Mouse (Mus musculus) midbrain, embryonic 10.5 days (tissue): ENCODE results near the gene Pink1. TPM values are rescaled to one million over a fixed set of nuclear protein-coding genes. Genes with fewer than 3 reads are reported as not detected.

Source experiments
- DNase-seq: peaks from one replicate; pipeline ENCODE4 v3.0.0-alpha.2; 2017; ENCODE audit warnings: low spot score
- H3K27ac ChIP-seq: fragments of 300-500 bp; sonication (generic); replicated peaks from 2 replicates; pipeline ENCODE4 v1.5.1; 2016; ENCODE audit warnings: mild to moderate bottlenecking
- H3K27me3 ChIP-seq: fragments of 300-500 bp; sonication (generic); 2 replicates; pipeline ENCODE4 v1.6.1; 2016; ENCODE audit warnings: low read depth, mild to moderate bottlenecking; ENCODE audit not compliant: poor library complexity, severe bottlenecking
- H3K36me3 ChIP-seq: fragments of 300-500 bp; sonication (generic); 2 replicates; pipeline ENCODE4 v1.6.1; 2016; ENCODE audit warnings: mild to moderate bottlenecking, moderate library complexity
- H3K4me1 ChIP-seq: fragments of 300-500 bp; sonication (generic); 2 replicates; pipeline ENCODE4 v1.6.1; 2016
- H3K4me3 ChIP-seq: fragments of 300-500 bp; sonication (generic); 2 replicates; pipeline ENCODE4 v1.5.1; 2016; ENCODE audit warnings: mild to moderate bottlenecking, moderate library complexity
- H3K9me3 ChIP-seq: fragments of 300-500 bp; sonication (generic); replicated peaks from 2 replicates; pipeline ENCODE4 v1.6.1; 2016; ENCODE audit warnings: mild to moderate bottlenecking
- WGBS: fragments of 180-500 bp; shearing (Covaris S2); methylation state at CpG from one replicate; pipeline ENCODE4 v1.1.7; 2016; 5-methylcytosine and 5-hydroxymethylcytosine counted together
- polyA plus RNA-seq: library from polyadenylated mRNA; unstranded; fragments of >200 nt; fragmentation: Nextera tagmentation; extraction: Ambion mirVana; gene quantifications from 2 replicates; pipeline ENCODE4 v1.2.1, GENCODE M21; 2016

The Pink1 gene
- 30.5 and 41.3 TPM in 2 replicates for polyA plus RNA-seq

DNA sequence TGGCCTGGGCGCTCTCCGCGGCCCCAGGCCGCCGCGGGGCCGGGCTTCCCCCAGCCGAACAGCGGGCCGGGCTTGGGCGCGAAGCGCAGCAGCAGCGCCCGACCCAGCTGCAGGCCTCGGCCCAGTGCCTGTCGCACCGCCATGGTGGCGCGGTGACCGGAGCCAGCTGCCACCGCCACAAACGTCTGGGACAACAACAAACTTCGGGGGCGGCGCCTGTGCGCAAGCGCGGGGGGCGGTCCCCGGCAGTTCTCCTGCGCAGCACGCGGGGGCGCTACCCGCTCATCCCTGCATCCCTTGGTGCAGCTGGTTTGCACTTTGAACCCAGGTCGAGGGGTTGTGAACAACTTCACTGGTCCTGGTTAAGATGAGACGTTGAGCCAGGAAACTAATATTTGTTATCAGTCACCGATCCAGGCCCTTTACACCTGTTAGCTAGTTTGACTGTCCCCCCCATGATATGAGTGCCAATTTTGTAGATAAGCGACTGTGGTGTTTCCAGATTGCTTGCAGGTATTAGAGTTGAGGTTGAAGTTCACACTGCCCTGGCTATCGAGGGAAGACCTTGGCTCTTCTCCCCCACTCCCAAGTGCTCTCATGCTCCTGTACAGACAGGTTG, at the start of gene Pink1:
Pink1 (minus strand) TSS at position 231 of the 619 bp plus-strand sequence.
- Histone ChIP-seq H3K27ac (peak within 1 kb of the TSS; percentile 95), H3K27me3 (peaks cover 4% of the 10 kb centered on the region; the same call in 1 of the 2 replicates), H3K4me3 (peak within 1 kb of the TSS; percentile 86), H3K9me3 (0 out of 2 replicates have a peak, but pooled peaks cover 4% of the 10 kb centered on the region), H3K4me1 (peaks cover 53% of the 10 kb centered on the region), H3K36me3 (no peaks in the 10 kb centered on the region)
- peak; percentile 88 for DNase-seq
- 4% methylated on average over 41 of the region's 41 CpGs for WGBS

DNA sequence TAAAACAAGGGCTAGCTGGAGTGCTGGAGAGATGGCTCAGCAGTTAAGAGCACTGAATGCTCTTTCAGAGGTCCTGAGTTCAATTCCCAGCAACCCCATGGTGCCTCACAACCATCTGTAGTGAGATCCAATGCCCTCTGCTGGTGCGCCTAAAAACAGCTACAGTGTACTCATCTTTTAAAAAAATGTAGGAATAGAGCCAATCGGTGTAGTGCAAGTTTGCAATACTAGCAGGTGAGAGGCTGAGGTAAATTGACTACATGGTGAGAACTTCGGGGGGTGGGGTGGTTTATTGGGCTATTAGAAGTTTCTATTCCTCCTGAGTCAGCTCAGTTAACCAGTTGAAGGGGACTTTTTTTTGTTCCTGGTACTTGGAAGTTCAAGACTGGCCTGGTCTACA, 49.0 kb upstream of the Pink1 start:
- Histone ChIP-seq H3K9me3 (no peaks in the 10 kb centered on the region), H3K4me3 (no peak overlapping the region), H3K27ac (no peak overlapping the region), H3K36me3 (no peaks in the 10 kb centered on the region), H3K27me3 (no peaks in the 10 kb centered on the region), H3K4me1 (peaks cover 18% of the 10 kb centered on the region)
- 84% methylated on average over 3 of the region's 3 CpGs for WGBS
- DNase-seq = no peak

- Histone ChIP-seq H3K36me3 (no peaks in the 10 kb centered on the region), H3K9me3 (no peaks in the 10 kb centered on the region), H3K4me1 (peaks cover 16% of the 10 kb centered on the region), H3K27me3 (peaks cover 30% of the 10 kb centered on the region), H3K4me3 (no peak overlapping the region), H3K27ac (no peak overlapping the region)
- DNase-seq = no peak
- 84% methylated on average over 5 of the region's 5 CpGs for WGBS
Measured at GRCm38 (mm10) chr4:138370996-138371516, 44.9 kb upstream of the Pink1 start.

DNA sequence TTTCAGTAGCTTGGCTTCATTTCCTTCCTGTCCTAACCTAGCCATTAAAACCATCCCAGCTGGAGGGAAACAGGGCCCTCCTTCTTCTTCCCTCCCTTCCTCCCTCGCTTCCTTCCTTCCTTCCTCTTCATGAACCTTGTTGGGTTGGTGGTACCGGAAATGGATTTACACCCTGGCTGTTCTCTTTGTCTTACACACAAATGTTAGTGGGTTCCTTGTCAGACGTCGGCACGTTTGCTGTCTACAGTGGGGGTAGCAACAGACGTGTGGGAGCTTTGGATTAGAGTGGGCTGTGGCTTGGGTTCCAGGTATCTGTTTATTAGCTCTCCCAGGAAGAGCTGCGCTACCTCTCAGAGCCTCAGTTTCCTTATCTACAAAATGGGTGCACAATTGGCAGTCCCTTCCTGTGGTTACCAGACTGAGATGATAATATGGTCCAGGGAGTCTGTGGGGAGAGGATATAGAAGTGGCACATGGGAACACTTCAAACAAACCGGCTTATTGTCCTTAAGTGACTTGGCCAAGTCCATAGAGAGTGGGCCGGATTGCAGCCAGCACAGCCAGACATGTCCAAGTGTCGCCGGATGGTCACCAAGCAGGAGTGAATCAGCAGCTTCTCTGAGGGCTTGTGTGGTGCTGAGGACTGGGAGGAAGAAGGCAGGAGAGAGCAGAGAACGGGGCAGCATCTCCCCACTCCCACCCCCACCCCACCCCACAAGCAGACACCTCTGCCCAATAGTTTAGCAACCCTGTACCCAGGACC, 42.6 kb upstream of the Pink1 start:
- Histone ChIP-seq H3K36me3 (no peaks in the 10 kb centered on the region), H3K27ac (no peak overlapping the region), H3K27me3 (peaks cover 36% of the 10 kb centered on the region), H3K4me3 (peak overlapping the region; percentile 53; the same call in 1 of the 2 replicates), H3K4me1 (peaks cover 16% of the 10 kb centered on the region), H3K9me3 (no peaks in the 10 kb centered on the region)
- WGBS = 90% methylated on average over 12 of the region's 12 CpGs
- DNase-seq = no peak

GRCm38 (mm10) chr4:138367641-138368497, 41.8 kb upstream of the Pink1 start, which contains the start of gene Cda:
Gene Cda (minus strand): TSS chr4:138367992.
- DNase-seq = peak; percentile 67
- peak within 1 kb of the TSS; percentile 74 for H3K27ac ChIP-seq
- H3K36me3 ChIP-seq = no peaks in the 10 kb centered on the region
- H3K4me1 ChIP-seq = peaks cover 12% of the 10 kb centered on the region
- no peaks in the 10 kb centered on the region for H3K9me3 ChIP-seq
- H3K4me3 ChIP-seq = peak within 1 kb of the TSS; percentile 53
- peaks cover 38% of the 10 kb centered on the region for H3K27me3 ChIP-seq
- 12% methylated on average over 32 of the region's 34 CpGs for WGBS

DNA sequence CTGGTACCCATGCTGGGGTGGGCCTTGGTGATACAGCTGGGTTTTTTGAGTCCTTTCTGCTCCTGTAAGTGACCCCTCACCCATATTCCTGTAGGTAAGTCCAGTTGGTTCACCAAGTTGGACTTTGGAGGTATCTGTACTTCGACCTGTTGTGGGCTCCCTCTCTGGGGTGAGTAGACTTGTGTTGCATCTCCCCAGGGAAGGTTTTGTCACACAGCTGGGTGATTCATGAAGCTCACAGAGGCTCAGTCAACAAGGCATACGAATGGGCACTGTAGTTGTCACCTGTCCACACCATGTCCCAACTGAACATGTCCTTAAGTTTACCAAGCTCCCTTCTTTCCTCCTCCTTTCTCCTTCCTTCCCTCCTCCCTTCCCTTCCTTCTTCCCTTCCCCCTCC, 40.5 kb upstream of the Pink1 start:
- H3K27ac ChIP-seq = no peak overlapping the region
- H3K36me3 ChIP-seq = no peaks in the 10 kb centered on the region
- peaks cover 15% of the 10 kb centered on the region for H3K4me1 ChIP-seq
- no peaks in the 10 kb centered on the region for H3K9me3 ChIP-seq
- peaks cover 45% of the 10 kb centered on the region for H3K27me3 ChIP-seq
- no peak for DNase-seq
- WGBS = 73% methylated on average over 2 of the region's 2 CpGs
- H3K4me3 ChIP-seq = no peak overlapping the region

DNA sequence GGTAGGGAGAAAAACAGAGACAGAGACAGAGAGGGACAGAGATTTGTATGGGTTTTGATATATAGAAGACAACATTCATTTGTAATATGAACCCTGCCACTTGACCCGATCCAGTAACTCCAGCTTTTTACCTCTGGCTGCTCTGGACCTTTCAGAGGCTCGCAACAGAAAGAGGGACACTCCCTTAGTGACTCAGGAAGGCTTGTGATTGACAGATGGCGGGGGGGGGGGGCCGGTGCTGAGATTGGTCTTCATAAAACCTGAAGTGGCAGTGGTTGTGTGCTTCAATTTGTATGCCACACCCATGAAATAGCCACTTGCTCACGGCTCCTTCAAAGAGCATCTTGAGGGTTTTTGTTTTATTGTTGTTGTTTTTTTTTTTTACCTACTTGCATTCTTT, 37.4 kb upstream of the Pink1 start:
- WGBS = 76% methylated on average over 5 of the region's 5 CpGs

DNA sequence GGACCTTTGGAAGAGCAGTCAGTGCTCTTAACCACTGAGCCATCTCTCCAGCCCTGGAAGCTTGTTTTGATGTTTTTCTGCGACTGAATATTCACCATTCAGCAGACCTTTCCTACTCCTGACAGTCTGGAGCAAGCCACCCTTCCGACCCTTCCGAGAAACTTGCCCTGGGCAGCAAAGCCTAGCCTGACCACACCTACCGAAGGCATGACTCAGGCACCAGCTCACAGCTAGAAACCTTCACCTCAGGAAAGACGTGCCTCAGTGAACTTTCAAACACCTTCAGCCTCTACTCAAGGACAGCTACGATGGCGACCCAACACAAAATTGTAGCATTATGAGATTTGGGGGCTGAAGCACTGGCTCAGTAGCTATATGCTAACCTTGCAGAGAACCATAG, 36.8 kb upstream of the Pink1 start:
- H3K27ac ChIP-seq = no peak overlapping the region
- no peaks in the 10 kb centered on the region for H3K36me3 ChIP-seq
- 84% methylated on average over 7 of the region's 7 CpGs for WGBS
- no peaks in the 10 kb centered on the region for H3K9me3 ChIP-seq
- H3K27me3 ChIP-seq = peaks cover 44% of the 10 kb centered on the region
- no peak for DNase-seq
- H3K4me1 ChIP-seq = peaks cover 15% of the 10 kb centered on the region
- H3K4me3 ChIP-seq = no peak overlapping the region

More for the DNA sequence above, 37.4 kb upstream of the Pink1 start:
- Histone ChIP-seq H3K9me3 (no peaks in the 10 kb centered on the region), H3K4me1 (peaks cover 21% of the 10 kb centered on the region), H3K4me3 (no peak overlapping the region), H3K36me3 (no peaks in the 10 kb centered on the region), H3K27me3 (peaks cover 50% of the 10 kb centered on the region), H3K27ac (no peak overlapping the region)
- DNase-seq = no peak

GRCm38 (mm10) chr4:138361370-138361821, 35.3 kb upstream of the Pink1 start:
- H3K36me3 ChIP-seq = no peaks in the 10 kb centered on the region
- peaks cover 30% of the 10 kb centered on the region for H3K27me3 ChIP-seq
- no peak overlapping the region; the same call in 1 of the 2 replicates for H3K27ac ChIP-seq
- H3K9me3 ChIP-seq = no peaks in the 10 kb centered on the region
- peak; percentile 26 for DNase-seq
- 0 out of 2 replicates have a peak overlapping the region, but pooled peaks have one; percentile 14 for H3K4me3 ChIP-seq
- H3K4me1 ChIP-seq = peaks cover 9% of the 10 kb centered on the region
- 8% methylated on average over 11 of the region's 11 CpGs for WGBS

- Histone ChIP-seq H3K4me1 (peaks cover 9% of the 10 kb centered on the region), H3K36me3 (no peaks in the 10 kb centered on the region), H3K27me3 (peaks cover 21% of the 10 kb centered on the region), H3K27ac (no peak overlapping the region), H3K4me3 (no peak overlapping the region), H3K9me3 (no peaks in the 10 kb centered on the region)
- 87% methylated on average over 3 of the region's 3 CpGs for WGBS
- no peak for DNase-seq
Measured at GRCm38 (mm10) chr4:138358176-138358575, 32.1 kb upstream of the Pink1 start.

GRCm38 (mm10) chr4:138356551-138356950, 30.4 kb upstream of the Pink1 start:
- Histone ChIP-seq H3K36me3 (no peaks in the 10 kb centered on the region), H3K27ac (no peak overlapping the region), H3K4me3 (no peak overlapping the region), H3K27me3 (peaks cover 12% of the 10 kb centered on the region), H3K4me1 (peaks cover 6% of the 10 kb centered on the region), H3K9me3 (no peaks in the 10 kb centered on the region)
- 91% methylated on average over 12 of the region's 12 CpGs for WGBS
- DNase-seq = no peak

DNA sequence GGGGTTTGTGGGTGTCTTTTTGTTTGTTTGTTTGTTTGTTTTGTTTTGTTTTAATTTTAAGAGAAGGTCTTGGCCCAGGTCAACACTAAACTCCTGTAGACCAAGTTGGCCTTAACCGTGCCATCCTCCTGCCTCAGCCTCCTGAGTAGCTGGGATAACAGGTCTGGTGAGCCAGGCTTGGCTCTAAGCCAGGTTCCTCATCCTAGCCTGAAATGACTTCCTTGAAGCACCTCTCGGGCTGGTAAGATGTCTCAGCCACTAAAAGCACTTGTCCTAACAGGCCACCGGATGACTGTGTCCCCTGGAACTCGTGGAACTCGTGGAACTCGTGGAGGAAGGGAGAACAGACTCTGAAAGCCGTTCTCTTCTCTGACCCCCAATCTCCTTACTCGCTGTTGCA, 30.0 kb upstream of the Pink1 start:
- Histone ChIP-seq H3K4me3 (no peak overlapping the region), H3K4me1 (peaks cover 2% of the 10 kb centered on the region), H3K27me3 (peaks cover 7% of the 10 kb centered on the region), H3K9me3 (no peaks in the 10 kb centered on the region), H3K27ac (no peak overlapping the region), H3K36me3 (no peaks in the 10 kb centered on the region)
- 89% methylated on average over 8 of the region's 8 CpGs for WGBS
- no peak for DNase-seq
